ENCODE assay signal across 8 mouse cellular contexts in the genomic region with DNA sequence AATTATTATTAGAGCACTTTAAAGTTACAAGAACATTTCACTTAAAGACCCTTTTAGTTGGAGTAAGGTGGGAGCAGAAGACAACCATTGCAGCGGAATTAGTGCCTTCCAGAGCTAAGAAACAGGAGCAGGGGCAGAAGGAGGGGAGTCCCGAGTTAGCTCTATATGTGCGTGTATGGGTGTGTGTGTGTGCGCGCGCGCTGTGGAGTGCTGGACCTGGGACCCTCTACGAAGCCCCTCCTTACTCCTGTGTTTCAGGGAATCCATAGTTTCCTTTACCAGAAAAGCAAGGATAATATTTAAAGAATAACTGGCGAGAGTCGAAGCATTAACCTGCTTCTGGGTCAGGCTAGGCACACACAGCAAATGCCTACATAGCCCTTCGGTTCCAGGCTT. TPM values are rescaled to one million over a fixed set of nuclear protein-coding genes. Genes with fewer than 3 reads are reported as not detected.
DNase-seq lines count a peak whose midpoint lies in the region; ATAC-seq and TF ChIP-seq lines count a peak whose summit lies in the region.

No protein-coding gene starts in this region.

- WGBS in kidney, adult 2 months = 6% methylated on average over 11 of the region's 11 CpGs
- WGBS in limb, embryonic 13.5 days = 4% methylated on average over 11 of the region's 11 CpGs
- 3% methylated on average over 11 of the region's 11 CpGs for WGBS in stomach, postnatal 0 days

- peaks cover 8% of the 10 kb centered on the region; the same call in 1 of the 2 replicates for H3K4me1 ChIP-seq in kidney, adult 2 months (ENCODE audit: control insufficient read depth, insufficient read depth, low read length)
- no peaks in the 10 kb centered on the region for H3K4me1 ChIP-seq in ES-Bruce4 (ENCODE audit: control insufficient read depth, insufficient read depth, low read length)
- H3K4me1 ChIP-seq in erythroblast, embryonic 14.5 days (ENCODE audit: control insufficient read depth) = peaks cover 22% of the 10 kb centered on the region
- H3K4me1 ChIP-seq in limb, embryonic 13.5 days = peaks cover 22% of the 10 kb centered on the region
- no peaks in the 10 kb centered on the region for H3K4me1 ChIP-seq in stomach, postnatal 0 days (replicated peaks; ENCODE audit: control insufficient read depth, insufficient read depth)

- ATAC-seq in limb, embryonic 13.5 days (ENCODE audit: low FRiP score, low read depth) = peak; percentile 54
- peak; percentile 41 for ATAC-seq in stomach, postnatal 0 days (ENCODE audit: low FRiP score, low TSS enrichment)

- H3K27me3 ChIP-seq in kidney, adult 2 months (replicated peaks; ENCODE audit: control insufficient read depth, insufficient read depth, low read length) = no peaks in the 10 kb centered on the region
- H3K27me3 ChIP-seq in ES-Bruce4 (ENCODE audit: control insufficient read depth, insufficient read depth, low read length, poor library complexity, severe bottlenecking) = no peaks in the 10 kb centered on the region
- H3K27me3 ChIP-seq in erythroblast, embryonic 14.5 days (ENCODE audit: control insufficient read depth) = peaks cover 17% of the 10 kb centered on the region
- H3K27me3 ChIP-seq in limb, embryonic 13.5 days = no peaks in the 10 kb centered on the region
- H3K27me3 ChIP-seq in stomach, postnatal 0 days (ENCODE audit: control insufficient read depth, insufficient read depth, low read length) = no peaks in the 10 kb centered on the region

- peak overlapping the region; percentile 98 for H3K27ac ChIP-seq in kidney, adult 2 months (ENCODE audit: insufficient read depth, low read depth, low read length)
- no peak overlapping the region for H3K27ac ChIP-seq in ES-Bruce4 (ENCODE audit: insufficient read depth, low read length)
- H3K27ac ChIP-seq in limb, embryonic 13.5 days = peak overlapping the region; percentile 69; the same call in 1 of the 2 replicates
- peak overlapping the region; percentile 85 for H3K27ac ChIP-seq in stomach, postnatal 0 days (replicated peaks)

- no peak for TF ChIP-seq POLR2A in kidney, adult 2 months (IDR thresholded peaks at IDR 0.05; ENCODE audit: low read depth, low read length)
- TF ChIP-seq POLR2A in ES-Bruce4 (IDR thresholded peaks at IDR 0.05; ENCODE audit: insufficient read depth, low read length) = no peak

- H3K9me3 ChIP-seq in ES-Bruce4 (replicated peaks; ENCODE audit: control insufficient read depth, insufficient read depth, low read length, poor library complexity, severe bottlenecking) = no peaks in the 10 kb centered on the region
- H3K9me3 ChIP-seq in erythroblast, embryonic 14.5 days (ENCODE audit: control insufficient read depth, low read length) = peaks cover 13% of the 10 kb centered on the region
- peaks cover 12% of the 10 kb centered on the region for H3K9me3 ChIP-seq in limb, embryonic 13.5 days
- no peaks in the 10 kb centered on the region for H3K9me3 ChIP-seq in stomach, postnatal 0 days (ENCODE audit: control insufficient read depth, low read length)

- peaks cover 1% of the 10 kb centered on the region; the same call in 1 of the 2 replicates for H3K36me3 ChIP-seq in kidney, adult 2 months (ENCODE audit: control insufficient read depth, insufficient read depth, low read length)
- peaks cover 2% of the 10 kb centered on the region; the same call in 1 of the 2 replicates for H3K36me3 ChIP-seq in ES-Bruce4 (ENCODE audit: control insufficient read depth, insufficient read depth, low read length, poor library complexity, severe bottlenecking)
- peaks cover 14% of the 10 kb centered on the region for H3K36me3 ChIP-seq in erythroblast, embryonic 14.5 days (ENCODE audit: control insufficient read depth)
- peaks cover 13% of the 10 kb centered on the region for H3K36me3 ChIP-seq in limb, embryonic 13.5 days
- no peaks in the 10 kb centered on the region for H3K36me3 ChIP-seq in stomach, postnatal 0 days (ENCODE audit: control insufficient read depth, insufficient read depth, low read length)

- DNase-seq in kidney, adult 2 months = no peak
- no peak for DNase-seq in kidney, postnatal 25 days
- no peak for DNase-seq in stomach, postnatal 0 days (ENCODE audit: low spot score)
- DNase-seq in layer of hippocampus, adult 9-10 months (ENCODE audit: low spot score) = no peak
- DNase-seq in natural killer cell, adult 2 months (ENCODE audit: low spot score in 2 of 2) = no peak

- H3K4me2 ChIP-seq in limb, embryonic 13.5 days (replicated peaks) = peak overlapping the region; percentile 87
- H3K4me2 ChIP-seq in stomach, postnatal 0 days (replicated peaks; ENCODE audit: low read depth) = peak overlapping the region; percentile 94

- no peak for TF ChIP-seq EP300 in ES-Bruce4 (IDR thresholded peaks at IDR 0.05; ENCODE audit: insufficient read depth, low read depth, low read length)
- TF ChIP-seq EP300 in stomach, postnatal 0 days (optimal IDR thresholded peaks at IDR 0.05) = no peak

- H3K4me3 ChIP-seq in kidney, adult 2 months (ENCODE audit: insufficient read depth, low read depth, low read length) = peak overlapping the region; percentile 97
- peak overlapping the region; percentile 67 for H3K4me3 ChIP-seq in ES-Bruce4 (ENCODE audit: low read depth, low read length)
- H3K4me3 ChIP-seq in erythroblast, embryonic 14.5 days (replicated peaks) = peak overlapping the region; percentile 85
- peak overlapping the region; percentile 92 for H3K4me3 ChIP-seq in limb, embryonic 13.5 days
- H3K4me3 ChIP-seq in stomach, postnatal 0 days (ENCODE audit: low read depth, low read length) = peak overlapping the region; percentile 88

- TF ChIP-seq CTCF in kidney, adult 2 months (conservative IDR thresholded peaks at IDR 0.05; ENCODE audit: insufficient read depth, insufficient read length, low read depth, low read length) = no peak
- TF ChIP-seq CTCF in ES-Bruce4 (IDR thresholded peaks at IDR 0.05; ENCODE audit: low read depth, low read length) = no peak
- TF ChIP-seq CTCF in stomach, postnatal 0 days (IDR thresholded peaks at IDR 0.05; ENCODE audit: low read depth) = no peak

- H3K9ac ChIP-seq in ES-Bruce4 (ENCODE audit: low read depth, poor library complexity, severe bottlenecking) = peak overlapping the region; percentile 94
- peak overlapping the region; percentile 82 for H3K9ac ChIP-seq in limb, embryonic 13.5 days
- H3K9ac ChIP-seq in stomach, postnatal 0 days (ENCODE audit: low read length) = peak overlapping the region; percentile 78

RNA-seq across cellular contexts. Expression of a gene that starts 0.6 kb away (rescaled TPM):
- polyA plus RNA-seq in kidney, adult 2 months (2012; rRNA removed) = 99.2 and 129 TPM in 2 replicates
- 64.2 and 67.0 TPM in 2 replicates for polyA plus RNA-seq in ES-Bruce4 (2011; ENCODE audit: insufficient read depth, insufficient read length, low read depth, missing spikeins)
- polyA plus RNA-seq in erythroblast, embryonic 14.5 days (2012) = 0.19 TPM in 1 of 2 replicates, not detected in the other
- 96.1 and 96.5 TPM in 2 replicates for polyA plus RNA-seq in limb, embryonic 13.5 days (2015; fragmentation: Nextera tagmentation; extraction: Ambion mirVana)
- polyA plus RNA-seq in stomach, postnatal 0 days (2015; fragmentation: Nextera tagmentation; extraction: Ambion mirVana) = 86.6 and 91.6 TPM in 2 replicates

RNA-seq across cellular contexts. Expression of a gene that starts 0.7 kb away (rescaled TPM):
- polyA plus RNA-seq in kidney, adult 2 months (2012; rRNA removed) = 0.16 TPM in 1 of 2 replicates, not detected in the other
- not detected in 2 replicates for polyA plus RNA-seq in ES-Bruce4 (2011; ENCODE audit: insufficient read depth, insufficient read length, low read depth, missing spikeins)
- 0.13 TPM in 1 of 2 replicates, not detected in the other for polyA plus RNA-seq in erythroblast, embryonic 14.5 days (2012)
- 0.18 and 0.57 TPM in 2 replicates for polyA plus RNA-seq in limb, embryonic 13.5 days (2015; fragmentation: Nextera tagmentation; extraction: Ambion mirVana)
- 0.08 and 0.17 TPM in 2 replicates for polyA plus RNA-seq in stomach, postnatal 0 days (2015; fragmentation: Nextera tagmentation; extraction: Ambion mirVana)

RNA-seq across cellular contexts. Expression of a gene that starts 0.7 kb away (rescaled TPM):
- polyA plus RNA-seq in kidney, adult 2 months (2012; rRNA removed) = 17.1 and 17.6 TPM in 2 replicates
- 21.0 and 23.4 TPM in 2 replicates for polyA plus RNA-seq in ES-Bruce4 (2011; ENCODE audit: insufficient read depth, insufficient read length, low read depth, missing spikeins)
- polyA plus RNA-seq in erythroblast, embryonic 14.5 days (2012) = not detected in 2 replicates
- polyA plus RNA-seq in limb, embryonic 13.5 days (2015; fragmentation: Nextera tagmentation; extraction: Ambion mirVana) = 7.5 and 9.0 TPM in 2 replicates
- polyA plus RNA-seq in stomach, postnatal 0 days (2015; fragmentation: Nextera tagmentation; extraction: Ambion mirVana) = 1.7 and 1.9 TPM in 2 replicates

Comparison
In these comparisons a context has a peak if more than half of its experiments do, and no peak if none do; other contexts are left out.
1. RNA of a gene that starts 0.6 kb away (polyA plus RNA-seq): 99.2 to 129 TPM in kidney, adult 2 months, 96.1 to 96.5 TPM in limb, embryonic 13.5 days, 86.6 to 91.6 TPM in stomach, postnatal 0 days and 64.2 to 67.0 TPM in ES-Bruce4; 0.19 TPM in erythroblast, embryonic 14.5 days; every median in the first group is over 10 times any median in the second.
2. Peak in every context shown above with its lines, with median percentiles within 50 percentile points of each other: H3K4me3 ChIP-seq and H3K9ac ChIP-seq.